Mouse (Mus musculus) embryonic facial prominence, embryonic 12.5 days (tissue): ENCODE results near the gene Dnajc12. TPM values are rescaled to one million over a fixed set of nuclear protein-coding genes. Genes with fewer than 3 reads are reported as not detected.
"Not testable (repeated sequence)": the region's sequence is repeated elsewhere in the genome, so short reads cannot be mapped to it uniquely, and the experiment has no call there.

ENCODE experiments used
- ATAC-seq: fragments of 200-750 bp; cut with Nextera tagmentation; 2 replicates; pipeline ENCODE4 v1.8.0; 2017; ENCODE audit not compliant: insufficient number of reproducible peaks, insufficient read depth, low FRiP score, low TSS enrichment
- H3K27ac ChIP-seq: fragments of 300-500 bp; sonication (generic); 2 replicates; pipeline ENCODE4 v1.5.1; 2016; ENCODE audit warnings: mild to moderate bottlenecking
- H3K27me3 ChIP-seq: fragments of 300-500 bp; sonication (generic); 2 replicates; pipeline ENCODE4 v1.6.1; 2016; ENCODE audit warnings: mild to moderate bottlenecking, moderate library complexity
- H3K36me3 ChIP-seq: fragments of 300-500 bp; sonication (generic); 2 replicates; pipeline ENCODE4 v1.6.1; 2016; ENCODE audit warnings: mild to moderate bottlenecking
- H3K4me1 ChIP-seq: fragments of 300-500 bp; sonication (generic); 2 replicates; pipeline ENCODE4 v1.6.1; 2016
- H3K4me2 ChIP-seq: fragments of 300-500 bp; sonication (generic); replicated peaks from 2 replicates; pipeline ENCODE4 v1.6.1; 2016; ENCODE audit warnings: mild to moderate bottlenecking, moderate library complexity
- H3K4me3 ChIP-seq: fragments of 300-500 bp; sonication (generic); 2 replicates; pipeline ENCODE4 v1.5.1; 2016; ENCODE audit warnings: mild to moderate bottlenecking
- H3K9ac ChIP-seq: fragments of 300-500 bp; sonication (generic); 2 replicates; pipeline ENCODE4 v1.6.1; 2016; ENCODE audit warnings: mild to moderate bottlenecking, moderate library complexity
- H3K9me3 ChIP-seq: fragments of 300-500 bp; sonication (generic); 2 replicates; pipeline ENCODE4 v1.6.1; 2016; ENCODE audit warnings: mild to moderate bottlenecking, moderate library complexity
- WGBS: fragments of 180-500 bp; shearing (Covaris S2); methylation state at CpG from one replicate; pipeline ENCODE4 v1.1.7; 2016; 5-methylcytosine and 5-hydroxymethylcytosine counted together
- polyA plus RNA-seq: library from polyadenylated mRNA; unstranded; fragments of >200 nt; fragmentation: Nextera tagmentation; extraction: Ambion mirVana; gene quantifications from 2 replicates; pipeline ENCODE4 v1.2.1, GENCODE M21; 2016

The Dnajc12 gene
- polyA plus RNA-seq, 1 experiment from 2014 or later = 11.0 TPM

- no peak overlapping the region for H3K27ac ChIP-seq
- WGBS = 74% methylated on average over 4 of the region's 4 CpGs
- H3K27me3 ChIP-seq = no peaks in the 10 kb centered on the region
- H3K4me2 ChIP-seq = no peak overlapping the region
- H3K9ac ChIP-seq = no peak overlapping the region
- H3K36me3 ChIP-seq = no peaks in the 10 kb centered on the region
- no peak for ATAC-seq
- no peaks in the 10 kb centered on the region for H3K4me1 ChIP-seq
- no peaks in the 10 kb centered on the region for H3K9me3 ChIP-seq
- H3K4me3 ChIP-seq = no peak overlapping the region
Measured at GRCm38 (mm10) chr10:63388948-63389347, 6.7 kb downstream of the Dnajc12 start.

GRCm38 (mm10) chr10:63396963-63397362, 14.7 kb downstream of the Dnajc12 start:
- H3K9ac ChIP-seq = no peak overlapping the region
- H3K27me3 ChIP-seq = no peaks in the 10 kb centered on the region
- no peak for ATAC-seq
- no peak overlapping the region for H3K4me3 ChIP-seq
- H3K27ac ChIP-seq = no peak overlapping the region
- no peak overlapping the region for H3K4me2 ChIP-seq
- 87% methylated on average over 10 of the region's 10 CpGs for WGBS
- H3K36me3 ChIP-seq = no peaks in the 10 kb centered on the region
- H3K9me3 ChIP-seq = no peaks in the 10 kb centered on the region
- no peaks in the 10 kb centered on the region for H3K4me1 ChIP-seq

- Histone ChIP-seq H3K9ac (no peak overlapping the region), H3K27ac (no peak overlapping the region), H3K4me2 (no peak overlapping the region), H3K9me3 (no peaks in the 10 kb centered on the region), H3K4me3 (no peak overlapping the region), H3K4me1 (no peaks in the 10 kb centered on the region), H3K27me3 (no peaks in the 10 kb centered on the region), H3K36me3 (no peaks in the 10 kb centered on the region)
- WGBS = 84% methylated on average over 5 of the region's 5 CpGs
- ATAC-seq = no peak
Measured at GRCm38 (mm10) chr10:63402731-63403504, 20.7 kb downstream of the Dnajc12 start.

- WGBS = 71% methylated on average over 2 of the region's 2 CpGs
- ATAC-seq = no peak
- no peak overlapping the region for H3K27ac ChIP-seq
- H3K36me3 ChIP-seq = no peaks in the 10 kb centered on the region
- H3K4me3 ChIP-seq = no peak overlapping the region
- H3K9me3 ChIP-seq = no peaks in the 10 kb centered on the region
- H3K4me2 ChIP-seq = no peak overlapping the region
- H3K4me1 ChIP-seq = no peaks in the 10 kb centered on the region
- H3K27me3 ChIP-seq = no peaks in the 10 kb centered on the region
- no peak overlapping the region for H3K9ac ChIP-seq
Measured at GRCm38 (mm10) chr10:63403636-63404035, 21.4 kb downstream of the Dnajc12 start.

DNA sequence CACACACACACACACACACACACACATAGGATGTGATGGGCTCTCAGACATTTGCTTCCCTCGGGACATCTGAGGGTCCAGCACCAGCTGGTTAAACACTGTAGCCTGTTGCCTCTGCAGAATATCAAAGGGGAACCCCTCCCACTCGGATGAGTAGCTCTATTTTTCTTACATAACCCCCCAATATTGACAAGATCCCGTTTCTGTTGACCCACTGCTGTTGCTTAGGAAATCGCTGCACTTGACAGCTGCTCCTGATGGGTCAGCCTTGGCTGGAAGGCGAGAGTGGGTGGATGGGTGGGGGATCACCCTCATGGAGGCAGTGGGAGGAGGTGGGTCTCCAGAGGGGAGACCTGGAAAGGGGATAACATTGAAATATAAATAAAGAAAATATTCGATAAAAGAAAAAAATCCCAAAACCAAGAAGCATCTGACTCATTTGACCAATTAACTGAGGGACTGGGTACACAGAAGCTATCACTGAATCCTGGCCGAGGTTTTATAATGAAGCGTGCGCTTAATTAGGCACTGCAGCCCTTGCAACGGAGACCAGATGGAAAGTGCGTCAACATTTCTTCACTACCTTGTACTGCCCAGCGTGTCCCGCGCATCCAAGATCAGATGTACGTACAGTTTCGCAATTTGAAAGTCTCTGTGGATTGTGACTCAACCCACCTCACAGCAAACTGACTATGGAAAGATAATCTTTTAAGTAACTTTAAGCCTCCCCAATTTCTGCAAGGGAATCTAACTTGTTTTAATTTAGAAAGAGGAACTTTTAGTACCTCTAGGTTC, 28.1 kb downstream of the Dnajc12 start:
- Histone ChIP-seq H3K4me3 (no peak overlapping the region), H3K27me3 (no peaks in the 10 kb centered on the region), H3K4me2 (no peak overlapping the region), H3K4me1 (peaks cover 3% of the 10 kb centered on the region; the same call in 1 of the 2 replicates), H3K27ac (no peak overlapping the region), H3K9ac (no peak overlapping the region), H3K36me3 (no peaks in the 10 kb centered on the region), H3K9me3 (no peaks in the 10 kb centered on the region)
- ATAC-seq = no peak
- WGBS = 61% methylated on average over 16 of the region's 16 CpGs

- H3K4me3 ChIP-seq, H3K9me3 ChIP-seq, H3K4me1 ChIP-seq, ATAC-seq, H3K36me3 ChIP-seq, H3K27ac ChIP-seq, H3K4me2 ChIP-seq, H3K27me3 ChIP-seq, H3K9ac ChIP-seq: not testable (repeated sequence)
- 91% methylated on average over 6 of the region's 7 CpGs for WGBS
Measured at GRCm38 (mm10) chr10:63411674-63412073, 29.4 kb downstream of the Dnajc12 start.

- Histone ChIP-seq H3K9me3 (no peaks in the 10 kb centered on the region), H3K27me3 (no peaks in the 10 kb centered on the region), H3K4me3 (no peak overlapping the region), H3K27ac (no peak overlapping the region), H3K36me3 (no peaks in the 10 kb centered on the region), H3K4me2 (no peak overlapping the region), H3K4me1 (peaks cover 3% of the 10 kb centered on the region; the same call in 1 of the 2 replicates), H3K9ac (no peak overlapping the region)
- WGBS = 84% methylated on average over 17 of the region's 17 CpGs
- ATAC-seq = no peak
Measured at GRCm38 (mm10) chr10:63412756-63413155, 30.5 kb downstream of the Dnajc12 start.

- no peak overlapping the region for H3K4me2 ChIP-seq
- 74% methylated on average over 7 of the region's 7 CpGs for WGBS
- H3K9me3 ChIP-seq = no peaks in the 10 kb centered on the region
- H3K4me3 ChIP-seq = no peak overlapping the region
- no peak for ATAC-seq
- peaks cover under 1% of the 10 kb centered on the region; the same call in 1 of the 2 replicates for H3K4me1 ChIP-seq
- no peak overlapping the region for H3K27ac ChIP-seq
- no peaks in the 10 kb centered on the region for H3K27me3 ChIP-seq
- no peaks in the 10 kb centered on the region for H3K36me3 ChIP-seq
- H3K9ac ChIP-seq = no peak overlapping the region
Measured at GRCm38 (mm10) chr10:63415287-63415686, 33.0 kb downstream of the Dnajc12 start.

DNA sequence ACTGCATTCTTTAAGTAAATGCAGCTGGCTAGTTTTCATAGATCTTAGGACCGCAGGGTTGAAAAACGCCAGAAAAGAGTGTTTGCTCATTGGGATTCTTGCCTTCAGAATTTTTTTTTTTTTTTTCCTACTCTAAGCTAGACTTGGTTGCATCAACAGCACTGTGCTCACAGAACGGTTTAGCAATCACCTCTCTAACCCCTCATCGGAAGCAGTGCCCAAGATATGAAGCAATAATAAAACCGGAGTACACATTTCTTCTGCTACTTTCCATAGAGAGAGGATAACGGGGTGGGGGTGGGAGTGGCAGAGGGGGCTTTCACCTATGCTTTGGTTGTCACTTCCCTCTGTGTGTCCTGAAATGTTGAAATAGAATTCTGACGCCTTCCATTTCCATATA, 33.6 kb downstream of the Dnajc12 start:
- no peaks in the 10 kb centered on the region for H3K9me3 ChIP-seq
- H3K4me3 ChIP-seq = no peak overlapping the region
- no peak for ATAC-seq
- H3K27ac ChIP-seq = no peak overlapping the region
- H3K4me1 ChIP-seq = no peaks in the 10 kb centered on the region
- no peaks in the 10 kb centered on the region for H3K36me3 ChIP-seq
- 58% methylated on average over 7 of the region's 7 CpGs for WGBS
- H3K9ac ChIP-seq = no peak overlapping the region
- H3K27me3 ChIP-seq = no peaks in the 10 kb centered on the region
- no peak overlapping the region for H3K4me2 ChIP-seq

DNA sequence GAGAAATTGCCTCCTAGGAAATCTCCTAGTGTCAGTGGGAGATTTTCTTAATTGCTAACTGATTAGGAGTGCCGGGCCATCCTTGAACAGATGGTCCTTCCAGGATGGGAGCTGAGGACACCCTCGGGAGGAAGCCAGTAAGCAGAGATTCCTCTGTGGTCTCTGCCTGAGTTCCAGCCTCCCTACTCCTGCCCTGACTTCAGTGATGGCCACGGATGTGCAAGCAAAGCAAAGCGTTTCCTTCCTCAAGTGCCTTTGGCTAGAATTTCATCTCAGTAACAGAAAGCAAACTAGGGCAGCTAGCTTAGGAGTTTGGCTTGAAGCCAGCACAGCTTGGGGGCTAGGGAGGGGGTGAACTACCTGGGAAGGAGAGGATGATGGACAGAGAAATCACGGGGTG, 34.8 kb downstream of the Dnajc12 start:
- no peak overlapping the region for H3K27ac ChIP-seq
- no peaks in the 10 kb centered on the region for H3K36me3 ChIP-seq
- H3K9me3 ChIP-seq = no peaks in the 10 kb centered on the region
- no peak overlapping the region for H3K4me3 ChIP-seq
- no peak overlapping the region for H3K4me2 ChIP-seq
- no peak overlapping the region for H3K9ac ChIP-seq
- H3K27me3 ChIP-seq = no peaks in the 10 kb centered on the region
- 45% methylated on average over 5 of the region's 5 CpGs for WGBS
- no peaks in the 10 kb centered on the region for H3K4me1 ChIP-seq
- ATAC-seq = no peak

- no peak within 1 kb of the TSS for H3K4me2 ChIP-seq
- H3K9me3 ChIP-seq = no peaks in the 10 kb centered on the region
- no peaks in the 10 kb centered on the region for H3K36me3 ChIP-seq
- H3K4me1 ChIP-seq = no peaks in the 10 kb centered on the region
- ATAC-seq = no peak
- WGBS = 91% methylated on average over 18 of the region's 18 CpGs
- H3K9ac ChIP-seq = no peak within 1 kb of the TSS
- no peak within 1 kb of the TSS for H3K4me3 ChIP-seq
- H3K27me3 ChIP-seq = no peaks in the 10 kb centered on the region
- H3K27ac ChIP-seq = no peak within 1 kb of the TSS
Measured at GRCm38 (mm10) chr10:63421739-63422735, 39.8 kb downstream of the Dnajc12 start, which contains the start of gene Gm7075. TSS of gene Gm7075 (minus strand) at chr10:63421789.
